Mouse (Mus musculus) spleen, adult 12 weeks (tissue): Measurements from ENCODE around the gene Trpm4.
"Not testable (repeated sequence)": the region's sequence is repeated elsewhere in the genome, so short reads cannot be mapped to it uniquely, and the experiment has no call there.

Source experiments
- DNase-seq: peaks from one replicate; pipeline ENCODE4 v3.0.0; 2022; ENCODE audit warnings: low spot score

The Trpm4 gene

DNA sequence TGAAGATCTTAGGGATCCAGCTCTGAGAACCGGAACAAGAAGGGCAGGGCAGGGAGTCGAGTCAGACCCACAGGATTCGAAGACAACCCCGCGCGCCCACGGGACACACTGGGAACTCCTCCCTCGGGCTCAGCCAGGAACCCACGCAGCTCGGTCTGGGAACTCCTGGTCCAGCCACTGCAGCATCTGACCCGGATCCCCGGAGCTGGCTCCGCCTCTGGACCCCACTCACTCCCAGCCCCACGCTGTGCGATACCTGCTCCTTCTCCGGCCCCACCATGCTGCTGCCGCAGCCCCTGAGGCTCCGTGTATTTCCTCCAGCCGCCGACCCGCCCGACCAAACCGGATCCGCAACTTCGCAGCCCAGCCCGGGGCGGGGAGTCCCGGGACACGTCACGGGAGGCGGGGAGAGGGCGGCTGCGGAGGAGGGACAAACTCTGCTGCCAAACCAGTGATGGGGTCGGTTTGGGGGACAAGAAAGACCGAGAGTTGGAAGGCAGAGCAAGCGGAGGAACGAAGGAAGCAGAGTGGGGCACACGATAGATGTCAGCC is at the start of gene Trpm4:
Gene Trpm4 (minus strand): TSS at position 350 of the 552 bp plus-strand sequence.
- peak; percentile 58 for DNase-seq

DNA sequence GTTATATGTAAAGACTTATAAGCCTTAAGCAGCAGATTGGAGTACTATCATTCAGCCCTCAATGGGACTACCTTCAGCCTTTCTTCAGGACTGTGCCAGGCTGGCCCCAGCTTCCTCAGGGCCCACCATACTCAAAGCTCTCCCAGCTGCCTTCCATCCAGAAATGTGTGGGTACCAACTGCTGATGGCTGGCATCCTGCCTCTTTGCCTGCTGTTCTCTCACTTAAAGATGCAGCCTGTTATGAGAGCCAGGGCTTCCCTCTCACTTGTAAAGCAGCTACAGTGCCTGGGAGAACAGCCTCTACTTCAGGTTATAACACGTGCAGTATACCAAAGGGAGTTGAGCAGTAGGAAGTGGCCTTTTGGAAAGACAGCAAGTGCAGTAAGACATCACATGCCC is 42.5 kb upstream of the Trpm4 start:
- DNase-seq = no peak

DNA sequence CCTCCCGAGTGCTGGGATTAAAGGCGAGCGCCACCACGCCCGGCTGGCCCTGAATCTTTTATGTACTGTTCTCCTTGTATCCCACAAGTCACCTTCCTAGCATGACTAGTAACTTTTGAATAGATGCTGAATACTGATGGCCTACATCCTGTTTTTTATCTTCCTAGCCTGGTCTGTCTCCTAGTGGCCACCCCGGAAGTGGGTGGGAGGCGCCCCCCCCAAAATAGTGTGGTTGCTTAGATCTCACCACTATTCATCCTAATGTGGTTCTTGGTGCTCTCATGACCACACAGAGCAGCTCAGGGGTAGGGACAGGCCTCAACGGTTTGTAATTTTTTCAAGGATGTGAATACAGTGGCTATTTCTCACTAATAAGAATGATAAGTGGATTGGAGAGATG is 41.0 kb upstream of the Trpm4 start:
- DNase-seq = no peak

DNA sequence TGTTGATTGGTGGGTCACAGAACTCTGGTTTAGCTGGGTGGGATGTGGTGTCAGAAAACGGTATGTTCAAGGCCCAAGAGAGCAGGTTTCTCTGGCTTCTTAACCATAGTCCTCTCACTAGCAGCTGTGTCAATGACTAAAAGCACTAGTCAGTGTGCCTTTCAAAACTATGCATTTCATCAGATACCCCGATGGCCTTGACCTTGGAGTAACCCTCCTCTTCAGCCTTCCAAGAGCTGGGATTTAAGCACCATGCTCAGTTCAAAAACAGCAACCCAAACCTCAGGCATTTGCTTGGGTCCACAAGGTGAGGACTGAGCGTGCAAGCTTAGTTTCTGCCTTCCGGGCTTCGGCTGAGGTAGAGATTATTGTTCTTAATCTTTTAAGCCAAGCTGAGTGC is 38.8 kb upstream of the Trpm4 start:
- DNase-seq = no peak

DNA sequence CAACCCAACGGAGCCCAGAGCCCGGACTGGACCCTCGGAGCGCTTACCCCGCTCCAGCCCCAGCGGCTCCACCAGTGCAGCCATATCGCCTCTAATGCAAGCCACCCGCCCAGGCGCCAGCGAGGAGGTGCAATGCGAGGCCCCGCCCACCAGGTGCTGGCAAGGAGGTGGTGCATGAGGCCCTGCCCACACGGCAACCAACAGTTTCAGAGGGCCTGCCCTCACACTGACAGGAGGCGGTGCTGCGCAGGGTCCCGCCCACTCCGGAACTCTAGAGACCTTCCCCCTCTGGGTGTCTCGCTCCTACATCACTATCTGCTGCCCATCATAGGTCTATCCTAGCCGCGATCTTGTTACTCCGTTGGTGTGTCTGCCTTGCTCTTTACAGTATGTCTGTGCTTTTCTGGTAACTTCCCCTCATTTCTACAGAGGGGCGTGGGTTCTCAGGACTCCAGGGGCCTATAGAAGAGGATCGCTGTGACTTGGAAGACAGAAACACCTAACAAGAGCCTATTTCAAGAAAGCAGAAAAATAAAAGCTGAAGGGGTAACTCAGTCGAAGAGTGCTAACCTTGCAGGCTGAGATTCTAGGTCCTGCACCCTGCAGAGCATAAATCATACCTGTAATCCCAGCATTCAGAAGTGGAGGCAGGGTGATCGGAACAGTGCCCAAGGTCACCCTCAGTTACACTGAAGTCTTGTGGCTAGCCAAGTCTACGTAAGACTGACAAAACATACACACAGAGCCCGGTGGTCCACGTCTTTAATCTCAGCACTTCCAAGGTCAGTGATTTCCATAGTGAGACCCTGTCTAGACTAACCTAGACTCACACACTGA is 37.1 kb upstream of the Trpm4 start, which contains the start of gene Lin7b:
Gene Lin7b (minus strand): TSS at position 109 of the 837 bp plus-strand sequence.
- peak; percentile 76 for DNase-seq

DNA sequence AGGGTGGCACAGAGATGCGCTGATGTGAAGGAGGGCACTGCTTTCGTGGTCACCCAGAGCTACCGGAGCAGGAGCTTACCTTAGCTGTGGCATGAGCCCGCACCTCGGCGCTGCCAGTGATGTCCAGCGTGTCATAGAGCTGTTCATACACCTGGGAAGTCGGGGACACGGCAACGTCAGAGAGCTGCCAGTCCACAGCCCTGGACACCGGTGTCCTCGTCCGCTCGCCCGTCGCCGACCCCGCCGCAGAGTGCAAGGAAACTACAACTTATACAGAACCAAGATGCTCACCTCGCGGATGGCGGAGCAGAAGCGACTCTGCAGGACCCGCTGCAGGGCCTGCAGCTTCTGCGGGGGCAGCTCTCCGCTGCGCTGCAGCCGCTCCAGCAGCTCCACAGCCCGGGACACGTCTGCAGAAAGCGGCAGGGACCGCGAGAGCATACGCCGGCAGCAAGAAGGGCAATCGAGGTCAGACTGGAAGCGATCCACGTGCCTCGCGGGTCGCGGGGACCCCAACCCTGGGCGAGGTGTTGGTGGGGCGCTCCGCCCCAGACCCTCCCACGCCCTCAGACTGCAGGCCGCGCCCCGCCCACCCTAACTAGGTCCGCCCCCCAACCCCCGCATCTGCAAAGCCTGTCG is 36.4 kb upstream of the Trpm4 start:
- no peak for DNase-seq

DNA sequence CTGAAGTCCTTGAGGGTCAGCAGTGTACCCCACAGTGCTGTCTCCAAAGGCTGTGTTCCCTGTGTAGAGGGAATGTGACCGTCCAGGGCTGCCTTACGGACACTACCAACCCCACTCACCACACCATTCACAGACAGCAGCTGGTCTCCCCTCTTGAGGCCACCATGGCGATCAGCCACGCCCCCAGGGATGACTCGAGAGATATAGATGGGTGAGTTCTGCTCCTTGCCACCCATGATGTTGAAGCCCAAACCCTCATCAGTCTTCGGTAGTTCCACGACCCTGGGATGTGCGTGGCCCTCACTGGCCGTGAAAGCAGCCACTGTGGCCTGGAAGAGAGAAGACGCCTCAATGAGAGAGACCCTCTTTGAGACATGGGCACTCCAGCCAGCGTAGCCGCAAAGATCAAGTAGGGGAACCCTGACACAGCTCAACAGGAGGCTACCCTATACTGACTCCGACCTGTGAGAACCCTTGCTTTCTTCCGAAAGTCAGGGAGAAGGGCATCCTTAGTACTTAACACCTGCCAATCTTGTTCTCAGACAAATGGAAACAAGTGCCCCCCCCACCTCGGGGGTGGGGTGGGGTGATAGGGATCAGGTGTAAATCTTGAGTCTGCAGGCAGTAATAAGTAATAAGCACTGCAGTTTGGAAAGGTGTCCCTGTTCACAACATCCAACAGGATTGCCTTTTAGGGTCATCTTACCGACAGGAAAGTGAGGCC is 35.6 kb upstream of the Trpm4 start:
- DNase-seq = no peak

DNA sequence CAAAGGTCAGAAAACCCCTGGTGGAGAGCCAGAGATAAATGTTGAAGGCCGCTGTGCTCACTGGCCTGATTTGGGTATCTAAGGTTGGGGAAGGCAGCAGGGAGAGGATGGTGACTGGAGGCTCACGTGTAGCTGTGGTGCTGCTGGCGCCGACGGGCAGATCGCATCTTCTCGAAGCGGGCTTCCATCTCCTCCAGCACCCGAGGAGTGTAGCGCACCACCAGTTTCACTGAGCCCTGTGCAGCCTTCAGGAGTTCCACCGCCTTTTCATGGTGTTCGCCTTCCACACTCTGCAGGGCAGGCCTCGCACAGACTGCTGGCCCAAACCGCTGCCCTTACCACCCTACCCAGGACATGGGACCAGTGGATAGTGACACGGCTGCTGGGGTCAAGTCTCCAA is 34.6 kb upstream of the Trpm4 start:
- DNase-seq = no peak

DNA sequence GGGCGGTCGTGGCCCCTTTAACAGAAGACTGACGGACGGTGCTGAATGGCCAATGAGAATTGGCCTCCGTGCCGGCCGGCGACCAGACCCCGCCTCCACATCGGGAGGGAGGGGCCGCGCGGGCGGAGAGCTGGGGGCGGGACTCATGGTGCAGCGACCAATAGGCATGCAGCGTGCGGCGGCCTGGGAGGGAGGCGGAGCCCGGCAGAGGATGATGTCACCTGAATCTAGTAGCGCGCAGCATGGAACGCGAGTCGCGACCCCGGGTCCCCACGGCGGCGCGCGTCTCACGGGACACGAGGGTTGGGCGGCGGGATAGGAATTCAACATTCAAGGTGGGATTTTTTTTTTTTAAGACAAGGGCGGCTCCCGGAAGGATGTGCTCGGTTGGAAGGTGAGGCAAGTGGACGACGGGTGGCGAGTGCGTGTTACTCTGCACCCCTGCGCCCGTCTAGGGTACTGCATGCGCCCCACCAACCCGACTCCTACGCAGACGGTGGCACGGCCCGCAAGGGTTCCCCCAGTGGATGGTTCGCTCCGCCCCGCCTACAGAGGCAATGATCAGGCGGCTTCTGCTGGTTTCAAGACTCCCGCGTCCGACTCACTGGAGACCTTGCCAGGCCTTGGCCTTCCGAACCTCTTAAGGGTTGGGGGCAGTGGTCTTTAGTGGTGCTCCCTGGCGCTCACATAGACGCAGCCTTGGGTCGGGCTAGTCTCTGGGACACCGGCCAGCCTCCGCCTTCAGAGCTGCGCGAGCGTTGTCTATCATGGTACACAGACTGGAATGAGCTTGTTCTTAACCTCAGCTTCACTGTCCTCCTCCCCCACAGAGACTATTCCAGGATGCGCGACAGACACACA is 33.7 kb upstream of the Trpm4 start:
- peak; percentile 94 for DNase-seq

DNA sequence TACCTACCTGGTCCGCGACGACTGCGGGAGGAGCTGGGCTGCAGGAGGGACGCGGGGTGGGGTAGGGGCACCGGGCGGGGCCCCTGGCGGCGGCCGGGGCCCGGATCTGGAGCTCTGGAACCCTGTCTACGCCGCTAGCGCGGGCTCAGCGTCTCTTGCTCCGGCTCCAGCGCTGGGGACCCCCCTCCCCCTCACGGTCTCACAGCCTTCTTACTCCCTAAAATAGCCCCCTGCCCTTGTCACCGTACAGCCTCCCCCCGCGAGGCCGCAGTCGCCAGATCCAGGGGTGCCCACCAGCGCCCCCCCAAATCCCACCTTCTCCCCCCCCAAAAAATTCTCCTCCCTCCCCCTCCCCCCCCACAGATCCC is 33.1 kb upstream of the Trpm4 start, which contains the start of gene Ppfia3:
Gene Ppfia3 (minus strand): TSS at position 368 of the 368 bp plus-strand sequence.
- no peak for DNase-seq

DNA sequence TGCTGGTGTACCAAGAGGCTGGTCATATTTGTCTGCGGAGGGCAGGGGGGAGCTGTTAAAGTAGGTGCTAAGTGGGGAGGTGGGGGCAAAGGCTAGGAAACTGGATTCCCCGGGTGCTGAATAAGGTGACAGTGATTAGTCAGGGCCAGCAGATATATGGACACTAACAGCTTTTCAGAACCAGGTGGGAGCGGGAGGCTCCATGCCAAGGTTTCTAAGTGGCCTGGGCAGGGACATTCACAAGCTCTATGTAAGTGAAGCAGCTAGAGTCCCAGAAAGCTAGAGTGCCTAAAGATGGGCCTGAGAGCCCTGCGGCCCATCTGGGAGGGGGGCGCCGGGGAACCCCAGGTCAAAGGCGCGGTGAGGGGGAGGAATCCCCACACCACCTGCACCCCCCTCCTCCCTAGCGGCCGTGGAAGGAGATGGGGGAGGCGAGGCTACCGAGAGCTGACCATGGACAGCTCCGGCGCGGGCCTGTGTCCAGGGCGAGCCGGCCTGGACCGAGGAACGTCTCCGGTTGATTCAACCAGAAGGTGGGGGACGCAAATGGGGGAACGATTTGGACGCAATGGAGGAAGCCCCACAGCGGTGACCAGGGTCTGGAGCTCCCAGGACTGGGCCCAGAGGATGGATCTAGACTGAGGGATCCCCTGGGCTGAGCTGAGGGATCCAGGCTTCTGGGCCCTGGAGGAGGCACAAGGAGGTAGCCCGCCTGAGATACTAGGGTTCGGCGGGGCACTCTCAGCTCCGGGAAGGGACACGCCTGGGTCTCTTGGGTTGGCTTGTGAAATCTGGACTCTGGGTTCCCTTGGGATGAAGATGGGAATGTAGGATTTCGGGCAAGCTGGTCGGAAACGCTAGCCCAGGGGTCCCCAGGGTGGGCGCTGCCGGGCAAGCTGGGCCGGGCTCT is 32.4 kb upstream of the Trpm4 start:
- no peak for DNase-seq

DNA sequence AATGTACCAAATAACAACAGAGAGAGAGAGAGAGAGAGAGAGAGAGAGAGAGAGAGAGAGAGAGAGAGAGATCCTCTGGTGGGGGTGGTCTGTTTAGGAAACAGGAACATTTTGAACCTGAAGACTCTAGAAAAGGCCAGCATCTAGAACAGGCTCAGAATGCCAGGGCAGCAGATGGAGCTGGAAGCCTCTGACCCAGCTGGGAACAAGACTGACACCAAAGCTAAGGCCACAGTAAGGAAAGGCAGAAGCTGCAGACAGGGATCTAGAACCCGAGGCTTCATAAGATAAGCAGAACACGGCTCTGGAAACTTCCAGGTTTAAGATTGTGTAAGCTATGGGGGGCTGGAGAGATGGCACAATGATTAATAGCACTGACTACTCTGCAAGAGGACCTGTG is 30.4 kb upstream of the Trpm4 start:
- DNase-seq = no peak

DNA sequence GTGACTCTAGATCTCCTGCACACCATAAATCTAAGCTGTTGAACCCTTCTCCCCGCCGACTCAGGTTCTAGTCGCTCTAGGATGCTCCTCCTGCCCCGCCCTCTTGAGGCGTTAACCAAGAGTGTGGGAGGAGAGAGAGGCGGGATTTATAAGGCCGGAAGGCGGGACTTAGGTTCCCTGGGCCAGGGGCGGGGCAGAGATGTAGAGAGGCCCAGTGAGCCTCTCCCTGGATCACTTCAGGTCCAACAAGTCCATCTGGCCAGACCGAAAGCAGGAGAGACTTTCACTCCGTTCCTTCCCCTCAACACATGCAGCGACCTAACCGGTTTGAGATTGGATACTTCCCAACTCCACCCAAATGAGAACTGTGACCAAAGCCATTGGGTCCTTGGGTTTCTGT is 29.2 kb upstream of the Trpm4 start:
- no peak for DNase-seq

DNA sequence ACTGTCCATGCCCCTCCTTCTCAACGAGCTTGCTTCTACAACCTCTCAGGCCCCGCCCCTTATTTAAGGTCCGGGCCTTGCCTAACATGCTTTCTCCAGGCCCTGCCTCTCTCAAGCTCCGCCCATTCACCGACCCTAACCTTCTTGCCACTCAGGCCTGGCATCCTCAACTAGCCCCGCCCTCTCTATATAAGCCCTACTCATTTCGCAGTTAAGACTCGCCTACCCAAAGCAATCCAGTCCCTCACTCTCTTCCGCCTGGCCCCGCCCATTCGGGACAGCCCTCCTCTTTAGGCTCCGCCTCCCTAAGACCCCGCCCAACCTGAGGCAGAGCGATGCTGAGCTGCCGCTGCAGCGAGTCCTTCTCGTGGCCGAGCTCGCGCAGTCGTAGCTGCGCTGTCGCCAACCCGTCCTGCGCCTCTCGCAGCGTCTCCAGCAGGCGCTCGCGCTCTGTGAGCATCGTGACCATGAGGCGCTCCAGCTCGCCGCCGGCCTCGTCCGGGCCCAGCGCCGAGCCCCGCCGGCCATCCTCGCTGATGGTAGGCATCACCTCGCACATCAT is 27.7 kb upstream of the Trpm4 start:
- peak; percentile 58 for DNase-seq

DNA sequence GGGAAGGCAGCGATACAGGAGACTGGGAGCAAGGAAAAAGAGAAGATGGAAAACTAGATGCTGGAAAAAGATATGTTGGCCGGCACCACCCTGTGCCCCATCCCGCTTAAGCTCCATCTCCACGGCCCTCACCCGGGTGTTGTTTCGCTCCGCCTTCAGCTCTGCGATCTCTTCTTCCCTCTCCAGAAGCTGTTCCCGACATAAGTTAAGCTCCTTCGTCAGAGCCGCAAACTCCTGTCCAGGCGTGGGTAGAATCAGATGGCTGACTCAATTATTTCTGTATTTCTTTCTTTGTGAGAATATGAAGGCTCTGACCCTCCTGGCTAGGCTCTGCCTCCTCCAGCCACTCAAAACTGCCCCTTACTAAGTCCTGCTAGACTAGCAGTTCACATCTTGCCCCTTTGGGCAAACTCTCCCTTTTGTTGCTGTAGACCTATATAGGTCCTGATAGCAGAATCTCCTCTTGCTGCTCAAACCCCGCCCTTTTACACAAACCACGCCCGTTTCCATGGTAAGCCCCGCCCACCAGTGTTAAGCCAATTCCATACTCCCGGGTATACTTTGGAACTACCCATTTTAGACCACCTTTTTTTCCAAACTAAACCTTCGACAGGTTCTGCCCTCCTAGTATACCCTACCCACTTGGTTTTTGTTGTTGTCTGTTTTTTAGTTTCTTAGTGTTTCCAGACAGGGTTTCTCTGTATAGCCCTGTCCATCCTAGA is 27.0 kb upstream of the Trpm4 start:
- no peak for DNase-seq

DNA sequence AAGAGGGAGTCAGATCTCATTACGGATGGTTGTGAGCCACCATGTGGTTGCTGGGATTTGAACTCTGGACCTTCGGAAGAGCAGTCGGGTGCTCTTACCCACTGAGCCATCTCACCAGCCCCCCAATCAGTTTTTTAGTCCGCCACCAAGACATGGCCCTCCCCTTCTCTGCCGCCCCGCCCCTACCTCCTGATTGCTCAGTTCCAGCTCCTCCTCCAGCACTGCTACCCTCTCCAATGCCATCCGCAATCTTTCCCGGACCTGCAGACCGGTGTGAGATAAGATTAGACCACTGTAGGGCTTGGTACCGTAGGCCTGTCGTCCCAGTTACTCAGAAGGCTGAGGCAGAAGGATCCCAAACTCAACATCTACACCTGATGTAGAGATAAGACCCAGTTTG is 25.5 kb upstream of the Trpm4 start:
- not testable (repeated sequence) for DNase-seq

DNA sequence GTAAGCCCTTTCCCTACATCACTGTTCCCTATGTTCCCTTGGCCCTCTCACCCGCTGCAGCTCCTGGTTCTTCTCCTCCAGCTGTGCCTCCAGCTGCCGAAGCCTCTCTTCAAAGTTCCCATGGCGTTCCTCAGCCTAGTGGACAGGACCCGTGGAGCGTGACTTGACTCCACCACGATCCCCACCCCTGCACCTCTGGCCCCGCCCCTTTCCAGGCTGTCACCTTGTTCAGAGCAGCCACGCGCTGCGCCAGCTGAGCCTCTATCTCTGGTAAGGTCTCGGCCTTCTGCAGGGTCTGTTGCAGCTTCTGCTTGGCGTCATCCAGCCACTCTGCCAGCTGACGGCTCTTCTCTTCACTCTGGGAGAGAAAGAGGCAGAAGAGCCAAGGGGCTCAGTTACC is 22.5 kb upstream of the Trpm4 start:
- no peak for DNase-seq

DNA sequence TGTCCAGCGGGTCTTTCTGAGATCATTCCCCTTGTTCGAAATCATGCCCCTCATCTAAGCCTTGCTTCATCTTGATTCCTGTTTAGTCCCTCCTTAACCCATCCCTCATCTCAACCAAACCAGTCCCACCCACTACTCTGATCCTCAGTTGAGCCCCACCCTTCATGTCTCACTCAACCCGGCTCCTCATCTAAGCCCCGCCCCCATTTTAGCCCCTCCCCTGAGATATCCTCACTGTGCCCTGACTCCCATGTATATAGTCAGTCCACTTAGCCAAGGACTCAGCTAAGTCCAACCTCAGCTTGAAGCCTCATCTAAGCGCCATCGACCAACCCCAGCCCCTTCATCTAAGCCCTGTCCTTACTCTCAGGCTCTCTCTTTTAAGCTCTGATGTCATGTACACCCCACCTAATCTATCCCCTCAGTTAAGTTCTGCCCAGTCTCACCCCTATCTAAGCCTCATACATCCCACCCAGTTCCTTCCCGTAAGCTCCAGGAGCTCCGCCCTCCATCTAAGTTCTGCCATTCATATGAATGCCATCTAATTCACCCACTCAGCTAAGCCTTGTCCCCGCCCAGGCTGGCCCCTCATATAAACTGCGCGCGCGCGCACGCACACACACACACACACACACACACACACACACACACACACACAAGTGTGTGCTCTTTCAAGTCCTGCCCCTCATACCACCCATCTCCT is 21.9 kb upstream of the Trpm4 start:
- DNase-seq = no peak

DNA sequence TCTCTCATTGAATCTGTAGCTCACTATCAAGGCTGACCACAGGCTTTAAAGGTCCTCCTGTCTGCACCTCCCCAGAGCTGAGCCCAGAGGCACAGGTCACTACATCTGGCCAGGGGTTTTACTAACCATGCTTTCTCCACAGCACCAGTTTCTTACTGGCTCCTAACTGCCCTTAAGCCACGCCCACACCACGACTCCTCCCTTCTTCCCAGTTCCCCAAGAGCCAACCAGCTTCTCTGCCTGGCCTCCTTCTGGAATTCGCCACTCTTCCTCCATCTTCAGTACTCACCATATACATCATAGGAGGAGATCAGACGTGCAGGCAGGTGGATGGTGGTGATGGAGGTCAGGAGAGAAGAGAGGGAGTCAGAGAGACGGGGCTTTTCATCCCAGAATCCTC is 19.5 kb upstream of the Trpm4 start:
- DNase-seq = no peak
